Mouse (Mus musculus): ENCODE data around the gene Ran. TPM values are rescaled to one million over a fixed set of nuclear protein-coding genes. Genes with fewer than 3 reads are reported as not detected.
A peak's percentile ranks its signal among the peaks of the same experiment; 100 is the strongest.

Ran gene
- polyA plus RNA-seq, 1 experiment from 2014 or later: 499 TPM

DNA sequence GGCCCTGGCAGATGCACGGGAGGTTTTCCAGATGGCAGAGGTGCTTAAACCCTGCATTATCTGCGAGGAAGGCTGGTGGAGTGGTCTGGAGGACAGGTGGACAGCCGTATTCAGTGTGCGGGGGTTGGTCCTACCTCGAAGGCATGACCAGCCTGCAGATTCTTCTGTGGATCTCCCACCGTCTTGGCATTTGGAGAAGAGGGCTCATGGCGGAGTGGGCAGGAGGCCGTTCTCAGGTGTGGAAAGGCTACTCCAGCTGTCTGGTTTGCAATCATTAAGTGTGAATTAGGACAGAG lies 43.9 kb downstream of the Ran start:
- Histone ChIP-seq H3K9me3 (replicated peaks; ENCODE audit: control insufficient read depth, low read length) (no peaks in the 10 kb centered on the region), H3K27ac (ENCODE audit: low read depth, low read length) (no peak overlapping the region), H3K9ac (ENCODE audit: low read depth, low read length) (no peak overlapping the region), H3K4me1 (ENCODE audit: control insufficient read depth, insufficient read depth, low read length) (no peaks in the 10 kb centered on the region), H3K4me2 (peak overlapping the region; percentile 49), H3K4me3 (ENCODE audit: low read depth, low read length) (no peak overlapping the region), H3K27me3 (ENCODE audit: control insufficient read depth, insufficient read depth, low read length) (peaks cover 12% of the 10 kb centered on the region; the same call in 1 of the 2 replicates), H3K36me3 (ENCODE audit: control insufficient read depth, insufficient read depth, low read length) (no peaks in the 10 kb centered on the region)
- ATAC-seq (replicated peaks; ENCODE audit: insufficient number of reproducible peaks, low FRiP score, low TSS enrichment): no peak
- 35% methylated on average over 8 of the region's 8 CpGs for WGBS (ENCODE audit: insufficient replicate concordance)

- 57% methylated on average over 11 of the region's 11 CpGs for WGBS (ENCODE audit: insufficient replicate concordance)
- Histone ChIP-seq H3K9me3 (replicated peaks; ENCODE audit: control insufficient read depth, low read length) (no peaks in the 10 kb centered on the region), H3K27ac (ENCODE audit: low read depth, low read length) (no peak overlapping the region), H3K4me2 (no peak overlapping the region), H3K4me1 (ENCODE audit: control insufficient read depth, insufficient read depth, low read length) (no peaks in the 10 kb centered on the region), H3K9ac (ENCODE audit: low read depth, low read length) (no peak overlapping the region), H3K4me3 (ENCODE audit: low read depth, low read length) (no peak overlapping the region), H3K27me3 (ENCODE audit: control insufficient read depth, insufficient read depth, low read length) (peaks cover 12% of the 10 kb centered on the region; the same call in 1 of the 2 replicates), H3K36me3 (ENCODE audit: control insufficient read depth, insufficient read depth, low read length) (no peaks in the 10 kb centered on the region)
- ATAC-seq (replicated peaks; ENCODE audit: insufficient number of reproducible peaks, low FRiP score, low TSS enrichment): no peak
These were observed 44.3 kb downstream of the Ran start for GRCm38 (mm10) chr5:129064186-129064585.

GRCm38 (mm10) chr5:129065301-129065700 lies 45.4 kb downstream of the Ran start:
- H3K27me3 ChIP-seq (ENCODE audit: control insufficient read depth, insufficient read depth, low read length): peaks cover 12% of the 10 kb centered on the region; the same call in 1 of the 2 replicates
- H3K4me2 ChIP-seq: no peak overlapping the region
- ATAC-seq (replicated peaks; ENCODE audit: insufficient number of reproducible peaks, low FRiP score, low TSS enrichment): no peak
- WGBS (ENCODE audit: insufficient replicate concordance): 69% methylated on average over 12 of the region's 12 CpGs
- H3K36me3 ChIP-seq (ENCODE audit: control insufficient read depth, insufficient read depth, low read length): no peaks in the 10 kb centered on the region
- no peaks in the 10 kb centered on the region for H3K4me1 ChIP-seq (ENCODE audit: control insufficient read depth, insufficient read depth, low read length)
- H3K27ac ChIP-seq (ENCODE audit: low read depth, low read length): no peak overlapping the region
- H3K9me3 ChIP-seq (replicated peaks; ENCODE audit: control insufficient read depth, low read length): no peaks in the 10 kb centered on the region
- no peak overlapping the region for H3K4me3 ChIP-seq (ENCODE audit: low read depth, low read length)
- H3K9ac ChIP-seq (ENCODE audit: low read depth, low read length): no peak overlapping the region

- Histone ChIP-seq H3K36me3 (ENCODE audit: control insufficient read depth, insufficient read depth, low read length) (no peaks in the 10 kb centered on the region), H3K4me2 (no peak overlapping the region), H3K4me1 (ENCODE audit: control insufficient read depth, insufficient read depth, low read length) (no peaks in the 10 kb centered on the region), H3K9ac (ENCODE audit: low read depth, low read length) (no peak overlapping the region), H3K27ac (ENCODE audit: low read depth, low read length) (no peak overlapping the region), H3K4me3 (ENCODE audit: low read depth, low read length) (no peak overlapping the region), H3K27me3 (ENCODE audit: control insufficient read depth, insufficient read depth, low read length) (peaks cover 12% of the 10 kb centered on the region; the same call in 1 of the 2 replicates), H3K9me3 (replicated peaks; ENCODE audit: control insufficient read depth, low read length) (no peaks in the 10 kb centered on the region)
- no peak for ATAC-seq (replicated peaks; ENCODE audit: insufficient number of reproducible peaks, low FRiP score, low TSS enrichment)
- WGBS (ENCODE audit: insufficient replicate concordance): 69% methylated on average over 9 of the region's 9 CpGs
These were observed 46.1 kb downstream of the Ran start for GRCm38 (mm10) chr5:129065946-129066345.

- WGBS (ENCODE audit: insufficient replicate concordance): 76% methylated on average over 8 of the region's 8 CpGs
- no peak overlapping the region for H3K4me2 ChIP-seq
- no peak overlapping the region for H3K27ac ChIP-seq (ENCODE audit: low read depth, low read length)
These were observed 46.8 kb downstream of the Ran start for GRCm38 (mm10) chr5:129066541-129067230.

GRCm38 (mm10) chr5:129067231-129067834 lies 47.5 kb downstream of the Ran start:
- 64% methylated on average over 13 of the region's 13 CpGs for WGBS (ENCODE audit: insufficient replicate concordance)
- Histone ChIP-seq H3K9me3 (replicated peaks; ENCODE audit: control insufficient read depth, low read length) (no peaks in the 10 kb centered on the region), H3K4me2 (no peak overlapping the region), H3K27me3 (ENCODE audit: control insufficient read depth, insufficient read depth, low read length) (peaks cover under 1% of the 10 kb centered on the region; the same call in 1 of the 2 replicates), H3K4me1 (ENCODE audit: control insufficient read depth, insufficient read depth, low read length) (no peaks in the 10 kb centered on the region), H3K27ac (ENCODE audit: low read depth, low read length) (no peak overlapping the region), H3K9ac (ENCODE audit: low read depth, low read length) (no peak overlapping the region), H3K4me3 (ENCODE audit: low read depth, low read length) (no peak overlapping the region), H3K36me3 (ENCODE audit: control insufficient read depth, insufficient read depth, low read length) (no peaks in the 10 kb centered on the region)
- ATAC-seq (replicated peaks; ENCODE audit: insufficient number of reproducible peaks, low FRiP score, low TSS enrichment): no peak

More at GRCm38 (mm10) chr5:129066541-129067230, 46.8 kb downstream of the Ran start:
- no peaks in the 10 kb centered on the region for H3K4me1 ChIP-seq (ENCODE audit: control insufficient read depth, insufficient read depth, low read length)
- H3K9me3 ChIP-seq (replicated peaks; ENCODE audit: control insufficient read depth, low read length): no peaks in the 10 kb centered on the region
- no peak overlapping the region for H3K9ac ChIP-seq (ENCODE audit: low read depth, low read length)
- peaks cover 7% of the 10 kb centered on the region; the same call in 1 of the 2 replicates for H3K27me3 ChIP-seq (ENCODE audit: control insufficient read depth, insufficient read depth, low read length)
- H3K36me3 ChIP-seq (ENCODE audit: control insufficient read depth, insufficient read depth, low read length): no peaks in the 10 kb centered on the region
- no peak for ATAC-seq (replicated peaks; ENCODE audit: insufficient number of reproducible peaks, low FRiP score, low TSS enrichment)
- H3K4me3 ChIP-seq (ENCODE audit: low read depth, low read length): no peak overlapping the region

GRCm38 (mm10) chr5:129071761-129072280 lies 52.0 kb downstream of the Ran start:
- Histone ChIP-seq H3K27ac (ENCODE audit: low read depth, low read length) (no peak overlapping the region), H3K4me2 (no peak overlapping the region), H3K27me3 (ENCODE audit: control insufficient read depth, insufficient read depth, low read length) (no peaks in the 10 kb centered on the region), H3K9me3 (replicated peaks; ENCODE audit: control insufficient read depth, low read length) (no peaks in the 10 kb centered on the region), H3K4me1 (ENCODE audit: control insufficient read depth, insufficient read depth, low read length) (no peaks in the 10 kb centered on the region), H3K4me3 (ENCODE audit: low read depth, low read length) (no peak overlapping the region), H3K9ac (ENCODE audit: low read depth, low read length) (no peak overlapping the region), H3K36me3 (ENCODE audit: control insufficient read depth, insufficient read depth, low read length) (no peaks in the 10 kb centered on the region)
- ATAC-seq (replicated peaks; ENCODE audit: insufficient number of reproducible peaks, low FRiP score, low TSS enrichment): no peak
- 79% methylated on average over 14 of the region's 14 CpGs for WGBS (ENCODE audit: insufficient replicate concordance)

DNA sequence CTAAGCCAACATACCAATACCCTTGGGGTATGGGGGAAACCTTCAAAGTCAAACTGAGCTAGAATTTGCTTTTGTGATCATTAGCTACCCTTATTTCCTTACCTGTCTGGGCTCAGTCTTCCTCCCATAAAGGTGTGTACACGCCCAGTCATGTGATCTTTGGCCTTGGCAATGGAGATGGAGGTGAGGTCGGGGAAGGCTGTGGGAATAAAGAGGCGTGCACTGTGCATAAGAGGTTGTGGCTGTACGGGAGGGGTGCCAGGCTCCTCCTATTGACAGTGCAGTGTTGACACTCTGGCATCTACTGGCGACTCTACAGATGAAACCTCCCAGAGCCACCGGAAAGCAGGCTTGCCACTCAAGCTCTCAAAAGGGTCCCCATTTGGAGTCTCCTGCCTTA lies 53.5 kb downstream of the Ran start:
- no peak overlapping the region for H3K4me2 ChIP-seq
- H3K9ac ChIP-seq (ENCODE audit: low read depth, low read length): no peak overlapping the region
- H3K9me3 ChIP-seq (replicated peaks; ENCODE audit: control insufficient read depth, low read length): no peaks in the 10 kb centered on the region
- H3K4me3 ChIP-seq (ENCODE audit: low read depth, low read length): no peak overlapping the region
- no peaks in the 10 kb centered on the region for H3K36me3 ChIP-seq (ENCODE audit: control insufficient read depth, insufficient read depth, low read length)
- ATAC-seq (replicated peaks; ENCODE audit: insufficient number of reproducible peaks, low FRiP score, low TSS enrichment): no peak
- H3K4me1 ChIP-seq (ENCODE audit: control insufficient read depth, insufficient read depth, low read length): no peaks in the 10 kb centered on the region
- no peaks in the 10 kb centered on the region for H3K27me3 ChIP-seq (ENCODE audit: control insufficient read depth, insufficient read depth, low read length)
- WGBS (ENCODE audit: insufficient replicate concordance): 61% methylated on average over 6 of the region's 6 CpGs
- no peak overlapping the region for H3K27ac ChIP-seq (ENCODE audit: low read depth, low read length)
